Mouse (Mus musculus) thymus, postnatal 14 days (tissue): ENCODE measurements around the gene Clcn2.
"Not testable (repeated sequence)": the region's sequence is repeated elsewhere in the genome, so short reads cannot be mapped to it uniquely, and the experiment has no call there.

Experiments used
- DNase-seq: peaks from one replicate; pipeline ENCODE4 v3.0.0; 2021

The Clcn2 gene

DNA sequence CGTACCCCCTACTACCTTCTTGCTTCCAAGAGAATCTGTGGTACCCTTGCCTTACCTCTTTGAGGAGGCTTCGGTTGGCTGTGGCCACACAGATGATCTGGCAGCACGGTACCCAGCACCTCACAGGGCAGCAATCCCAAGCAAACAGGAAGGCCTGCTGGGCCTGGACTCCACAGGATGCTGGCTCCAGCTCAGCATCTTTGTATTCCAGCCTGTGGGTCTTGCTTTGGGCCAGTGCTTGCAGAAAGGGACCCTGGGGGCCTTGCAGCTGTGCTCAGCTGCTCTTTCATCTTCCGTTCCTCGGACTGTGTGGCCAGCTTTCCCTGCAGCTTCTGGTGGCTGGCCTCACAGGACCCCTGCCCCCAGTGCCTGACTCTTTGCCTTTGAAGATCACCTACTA lies 17.5 kb downstream of the Clcn2 start:
- no peak for DNase-seq

DNA sequence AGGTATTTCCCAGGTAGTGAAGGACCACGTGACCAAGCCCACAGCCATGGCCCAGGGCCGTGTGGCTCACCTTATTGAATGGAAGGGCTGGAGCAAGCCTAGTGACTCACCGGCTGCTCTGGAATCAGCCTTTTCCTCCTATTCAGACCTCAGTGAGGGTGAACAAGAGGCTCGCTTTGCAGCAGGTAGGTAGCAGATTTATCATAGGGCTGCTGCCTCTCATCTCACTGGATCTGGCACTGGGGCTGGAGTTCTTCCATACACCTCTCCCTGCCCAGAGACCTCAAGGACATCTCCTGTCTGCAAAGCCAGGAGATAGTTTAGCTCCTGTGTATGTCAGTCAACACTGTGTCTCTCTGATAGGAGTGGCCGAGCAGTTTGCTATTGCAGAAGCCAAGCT lies 18.3 kb downstream of the Clcn2 start:
- DNase-seq = no peak

DNA sequence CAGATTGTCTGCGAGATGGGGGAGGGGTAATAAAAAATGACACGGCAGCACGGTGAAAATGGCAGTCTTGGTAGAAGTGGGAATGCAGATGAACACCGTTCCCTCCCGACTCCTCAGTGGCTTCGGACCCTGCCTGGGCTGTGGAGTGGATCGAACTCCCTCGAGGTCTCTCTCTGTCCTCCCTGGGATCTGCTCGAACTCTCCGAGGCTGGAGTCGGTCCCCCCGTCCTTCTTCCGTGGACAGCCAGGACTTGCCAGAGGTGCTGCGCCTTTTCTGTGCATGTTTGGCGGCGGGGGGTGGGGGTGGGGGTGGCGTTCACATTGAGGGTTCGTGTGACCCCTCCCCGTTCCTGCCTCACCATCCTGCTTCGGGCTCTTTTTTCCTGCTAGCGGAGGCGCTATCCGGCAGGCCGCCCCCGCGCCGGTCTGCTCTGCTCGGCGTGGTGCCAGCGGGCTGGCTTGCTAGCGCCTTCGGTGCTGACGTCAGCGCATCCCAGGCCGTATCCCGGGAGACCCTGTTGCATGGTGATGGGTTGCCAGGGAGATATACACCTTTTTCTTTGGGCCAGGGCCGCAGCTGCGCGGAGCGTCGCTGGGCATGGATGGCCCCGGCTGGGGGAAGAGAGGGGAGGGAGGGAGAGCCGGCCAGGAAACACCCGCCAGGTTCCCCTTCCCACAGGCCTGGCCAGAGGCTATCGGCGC lies 21.8 kb downstream of the Clcn2 start:
- no peak for DNase-seq

DNA sequence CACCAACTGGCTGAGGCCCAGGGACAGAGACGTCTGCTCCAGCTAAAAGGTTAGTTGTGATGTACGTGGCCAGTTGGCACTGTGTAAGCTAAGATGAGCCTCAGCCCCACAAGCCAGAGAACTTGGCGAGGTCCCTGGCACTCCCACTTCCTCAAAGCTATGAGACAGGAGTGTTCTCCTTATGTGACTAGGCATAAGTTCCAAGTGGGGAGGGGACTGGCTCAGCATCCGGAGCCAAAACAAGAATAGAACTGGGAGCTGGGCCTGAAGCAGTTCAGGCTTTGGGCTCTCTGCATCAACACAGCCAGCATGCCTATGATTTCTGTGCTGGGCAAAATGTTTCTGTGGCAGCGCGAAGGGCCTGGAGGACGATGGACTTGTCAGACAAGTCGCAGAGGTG lies 22.8 kb downstream of the Clcn2 start:
- DNase-seq = no peak

DNA sequence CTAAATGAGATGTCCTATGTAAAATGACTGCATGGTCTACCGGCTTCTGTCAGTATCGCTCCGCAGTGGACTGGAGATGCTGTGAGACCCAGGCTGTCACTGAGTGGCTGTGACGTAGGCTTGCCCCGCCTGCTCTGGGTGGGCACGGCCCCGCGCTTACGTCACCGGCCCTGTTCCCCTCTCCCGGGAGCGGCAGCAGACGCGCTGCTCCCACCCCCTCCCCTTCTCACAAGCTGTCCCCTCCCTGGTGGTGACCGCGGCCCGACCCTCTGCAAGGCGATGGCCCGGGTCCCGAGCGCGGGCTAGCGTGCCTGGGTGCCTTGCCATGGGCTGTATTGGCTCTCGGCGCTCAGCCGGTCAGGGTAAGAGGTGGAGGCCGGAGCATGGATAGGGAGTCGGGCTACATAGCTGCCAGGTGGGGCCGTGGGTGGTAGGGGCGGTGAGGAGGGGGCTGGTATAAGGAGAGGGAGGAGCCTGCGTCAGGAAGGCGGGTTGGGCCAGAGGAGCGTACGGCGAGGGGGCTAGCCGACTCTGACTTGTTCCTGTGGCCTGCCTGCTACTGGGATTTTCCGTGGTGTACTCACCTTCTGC lies 24.3 kb downstream of the Clcn2 start, which contains the start of gene Fam131a:
Gene Fam131a, plus strand, starts transcription at position 131 of the 591 bp plus-strand sequence.
- peak; percentile 88 for DNase-seq

DNA sequence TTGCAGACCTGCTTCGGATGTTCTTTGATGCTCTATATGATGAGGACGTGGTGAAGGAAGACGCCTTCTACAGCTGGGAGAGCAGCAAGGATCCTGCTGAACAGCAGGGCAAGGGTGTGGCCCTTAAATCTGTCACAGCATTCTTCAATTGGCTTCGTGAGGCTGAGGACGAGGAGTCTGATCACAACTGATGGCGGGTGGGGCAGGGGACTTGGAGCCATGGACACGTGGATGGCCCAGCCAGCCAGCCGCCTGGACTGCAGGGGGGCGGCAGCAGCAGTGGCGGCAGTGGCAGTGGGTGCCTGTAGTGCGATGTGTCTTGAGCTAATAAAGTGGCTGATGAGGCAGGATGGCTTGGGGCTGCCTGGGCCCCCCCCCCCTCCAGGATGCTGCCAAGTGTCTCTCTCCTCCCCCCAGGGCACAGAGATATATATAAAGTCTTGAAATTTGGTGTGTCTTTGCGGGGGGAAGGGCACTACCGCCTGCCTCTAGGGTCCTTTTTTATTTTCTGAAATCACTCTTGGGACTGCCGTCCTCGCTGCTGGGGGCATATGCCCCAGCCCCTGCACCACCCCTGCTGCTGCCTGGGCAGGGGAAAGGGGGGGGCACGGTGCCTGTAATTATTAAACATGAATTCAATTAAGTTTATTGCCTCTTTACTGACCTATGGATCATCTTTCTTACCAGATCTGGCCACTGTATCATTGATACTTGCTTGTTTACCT lies 25.1 kb downstream of the Clcn2 start:
- DNase-seq = no peak

DNA sequence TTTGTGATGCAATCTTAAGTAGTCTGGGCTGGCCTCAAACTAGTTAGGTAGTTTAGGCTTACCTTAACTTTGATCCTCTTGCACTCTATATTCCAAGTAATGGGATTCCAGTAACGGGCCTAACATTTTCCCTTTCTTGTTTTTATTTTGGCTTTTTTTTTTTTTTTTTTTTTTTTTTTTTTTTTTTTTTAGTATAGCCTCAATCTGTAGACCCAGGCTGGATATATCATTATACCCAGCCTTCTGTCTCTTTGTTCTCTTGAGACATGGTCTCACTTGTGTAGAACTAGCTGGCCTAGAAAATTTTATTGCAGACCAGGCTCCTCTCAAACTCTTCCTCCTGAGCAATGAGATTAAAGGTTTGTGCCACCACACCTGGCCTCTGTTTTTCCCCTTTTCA lies 25.9 kb downstream of the Clcn2 start:
- no peak for DNase-seq

DNA sequence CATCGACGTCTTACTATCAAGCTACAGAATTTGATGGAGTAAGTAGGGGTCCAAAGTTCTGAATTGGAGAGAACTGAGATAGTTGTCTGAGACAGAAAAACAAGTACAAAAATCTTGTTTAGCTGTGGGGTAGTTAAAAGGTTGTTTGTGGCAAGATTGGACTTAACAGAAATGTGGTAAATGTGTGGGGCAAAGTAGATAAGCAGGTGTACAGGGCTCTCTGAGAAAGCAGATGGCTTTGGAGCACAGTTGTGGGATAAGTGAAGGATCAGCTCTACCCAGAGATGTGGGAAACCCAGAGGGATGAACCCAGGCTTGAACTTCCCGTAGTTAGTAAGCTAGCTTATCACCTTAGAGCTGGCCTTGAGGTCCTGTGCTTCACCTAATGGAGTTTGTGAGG lies 26.8 kb downstream of the Clcn2 start:
- DNase-seq = no peak

DNA sequence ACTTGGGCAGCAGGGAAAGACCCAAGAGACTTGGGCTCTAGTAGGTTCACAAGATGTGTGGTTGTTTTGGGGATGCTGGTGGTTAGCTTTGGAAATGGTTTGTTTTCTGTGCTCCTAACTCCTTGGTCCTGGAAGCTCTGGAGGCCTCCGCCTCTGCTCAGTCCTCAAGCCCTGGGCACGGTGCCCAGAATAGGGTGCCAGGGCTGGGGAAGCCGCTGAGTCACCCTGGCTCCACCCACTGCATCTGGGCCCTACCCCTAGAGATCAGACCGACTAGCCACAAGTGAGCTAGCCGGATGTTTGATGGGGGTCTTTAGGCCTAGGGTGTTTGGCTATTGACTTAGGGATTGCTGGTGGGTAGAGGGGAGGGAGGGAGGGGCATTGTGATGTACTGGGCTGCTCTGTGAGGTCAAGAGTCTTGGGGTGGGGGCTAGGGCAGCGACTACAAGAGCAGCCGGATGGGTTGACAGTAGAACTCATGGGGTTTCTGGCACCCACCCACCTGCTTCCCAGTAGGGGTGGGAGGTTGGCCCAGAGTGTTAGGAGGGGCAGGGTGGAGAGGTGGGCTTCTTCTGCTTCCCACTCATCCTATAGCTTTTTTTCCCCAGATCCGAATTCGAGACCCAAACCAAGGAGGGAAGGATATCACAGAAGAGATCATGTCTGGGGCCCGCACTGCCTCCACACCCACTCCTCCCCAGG lies 39.4 kb downstream of the Clcn2 start:
- DNase-seq = no peak

DNA sequence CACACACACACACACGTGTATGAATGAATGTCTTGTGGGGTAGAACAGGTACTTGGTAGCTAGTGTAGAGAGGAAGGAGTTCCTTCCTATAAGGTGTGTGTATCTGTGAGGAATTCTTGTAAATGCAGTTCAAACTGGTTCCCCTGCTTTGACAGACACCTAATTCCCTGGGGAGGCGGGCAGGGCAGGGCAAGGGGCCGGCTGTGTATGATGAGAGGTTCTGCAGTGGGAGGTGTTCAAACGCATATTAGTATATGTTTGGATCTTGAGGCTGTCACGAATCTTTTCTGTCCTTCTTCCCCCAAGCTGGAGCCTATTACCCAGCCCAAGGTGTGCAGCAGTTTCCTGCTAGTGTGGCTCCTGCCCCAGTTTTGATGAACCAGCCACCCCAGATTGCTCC lies 40.2 kb downstream of the Clcn2 start:
- DNase-seq = no peak

DNA sequence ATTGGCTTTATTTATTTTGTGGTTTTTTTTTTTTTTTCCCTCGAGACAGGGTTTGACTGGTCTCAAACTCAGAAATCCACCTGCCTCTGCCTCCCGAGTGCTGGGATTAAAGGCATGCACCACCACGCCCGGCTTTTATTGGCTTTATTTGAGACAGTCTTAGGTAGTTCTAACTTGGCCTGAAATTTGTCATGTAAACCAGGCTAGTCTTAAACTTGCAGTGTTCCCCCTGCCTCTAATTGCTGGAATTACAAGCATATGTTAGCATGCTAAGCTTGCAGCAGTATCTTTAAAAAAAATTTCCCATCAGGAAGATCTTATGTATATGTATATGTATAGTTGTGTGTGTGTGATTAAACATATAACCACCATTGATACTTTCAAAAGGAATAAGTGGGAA lies 40.8 kb downstream of the Clcn2 start:
- no peak for DNase-seq

DNA sequence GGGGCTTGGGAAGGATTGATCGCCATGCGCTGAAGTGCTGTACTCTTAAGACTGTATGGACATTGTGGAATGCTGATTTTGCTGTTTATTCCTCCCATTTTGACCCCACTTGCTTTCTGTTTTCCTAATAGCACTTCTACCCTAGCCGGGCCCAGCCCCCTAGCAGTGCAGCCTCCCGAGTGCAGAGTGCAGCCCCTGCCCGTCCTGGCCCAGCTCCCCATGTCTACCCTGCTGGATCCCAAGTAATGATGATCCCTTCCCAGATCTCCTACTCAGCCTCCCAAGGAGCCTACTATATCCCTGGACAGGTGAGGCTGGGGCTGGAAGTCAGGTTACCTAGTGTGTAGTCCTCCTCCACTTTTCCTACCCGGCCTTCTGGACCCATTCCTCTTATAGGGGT lies 42.3 kb downstream of the Clcn2 start:
- DNase-seq = no peak

DNA sequence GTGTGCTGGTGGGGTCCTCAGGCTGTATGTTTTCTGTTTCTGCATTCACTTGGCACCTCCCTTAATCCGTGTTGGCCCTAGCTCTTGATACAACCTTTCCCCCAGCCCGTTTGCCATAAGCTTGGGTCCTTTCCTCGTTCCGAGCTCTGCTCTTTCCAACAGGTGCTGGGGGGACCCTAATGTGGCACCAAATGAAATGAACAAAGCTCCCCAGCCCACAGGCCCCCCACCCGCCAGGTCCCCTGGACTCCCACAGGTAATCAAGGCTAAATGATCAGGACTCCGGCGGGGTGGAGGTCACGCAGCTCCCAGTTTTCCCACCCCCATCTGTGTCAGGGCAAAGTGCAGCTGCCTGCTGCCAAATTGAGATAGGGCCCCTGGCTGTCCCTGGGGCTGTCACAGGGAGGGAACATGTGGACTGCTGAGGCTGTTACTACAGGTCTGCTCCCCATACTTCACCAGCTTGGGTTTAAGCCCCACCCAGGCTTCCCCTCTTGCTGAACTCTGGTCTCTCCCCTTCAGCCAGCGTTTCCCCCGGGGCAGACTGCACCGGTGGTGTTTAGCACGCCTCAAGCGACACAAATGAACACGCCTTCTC lies 43.7 kb downstream of the Clcn2 start:
- DNase-seq = peak; percentile 47

DNA sequence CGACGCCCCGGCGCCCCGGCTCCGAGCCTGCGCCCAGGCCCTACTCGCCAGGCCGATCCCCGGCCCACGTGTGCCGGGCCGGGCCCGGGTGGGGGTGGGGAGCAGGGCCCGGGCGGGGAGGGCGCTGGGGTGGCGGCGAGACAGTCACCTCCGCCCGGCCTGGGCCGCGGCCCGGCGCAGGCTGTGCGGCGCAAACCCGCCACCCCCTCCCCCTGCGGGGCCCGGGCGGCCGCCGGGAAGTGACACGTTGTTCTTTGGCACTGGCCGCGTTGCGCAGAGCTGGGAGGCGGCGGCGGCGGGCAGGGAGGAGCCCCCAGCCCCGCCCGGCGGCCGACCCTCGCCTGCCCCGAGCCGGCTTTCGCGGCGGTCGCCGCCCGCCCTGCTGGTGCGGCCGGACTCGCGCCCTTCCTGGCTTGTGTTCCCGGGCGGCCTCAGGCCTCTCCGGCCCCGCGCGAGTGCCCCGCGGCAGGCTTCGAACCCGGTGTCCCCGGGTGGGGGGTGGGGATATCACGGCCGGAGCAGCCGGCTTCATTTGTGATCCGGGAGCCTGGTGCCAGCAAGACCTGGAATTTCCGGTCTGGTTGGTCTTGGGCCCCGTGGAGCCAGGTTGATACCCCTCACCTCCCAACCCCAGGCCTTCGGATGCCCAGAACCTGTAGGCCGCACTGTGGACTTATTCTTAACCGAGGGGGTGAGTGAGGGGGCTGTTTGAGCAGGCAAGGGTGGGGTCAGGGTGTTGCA lies 44.4 kb downstream of the Clcn2 start:
- DNase-seq = peak; percentile 76

DNA sequence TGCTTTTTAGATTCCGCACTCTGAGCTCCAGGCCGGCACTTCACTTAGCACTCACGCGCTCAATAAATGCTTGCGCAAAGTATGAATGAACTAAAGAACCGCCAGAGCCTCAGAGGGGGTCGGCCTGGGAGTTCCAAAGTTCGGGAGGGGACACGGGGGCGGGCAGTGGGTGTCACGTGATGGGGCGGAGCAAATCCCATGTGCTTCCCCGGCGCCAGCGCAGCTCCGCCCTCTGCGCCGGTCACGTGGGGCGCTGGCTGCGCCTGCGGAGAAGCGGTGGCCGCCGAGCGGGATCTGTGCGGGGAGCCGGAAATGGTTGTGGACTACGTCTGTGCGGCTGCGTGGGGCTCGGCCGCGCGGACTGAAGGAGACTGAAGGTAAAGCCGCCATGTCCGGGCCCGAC lies 45.0 kb downstream of the Clcn2 start:
- peak; percentile 96 for DNase-seq

DNA sequence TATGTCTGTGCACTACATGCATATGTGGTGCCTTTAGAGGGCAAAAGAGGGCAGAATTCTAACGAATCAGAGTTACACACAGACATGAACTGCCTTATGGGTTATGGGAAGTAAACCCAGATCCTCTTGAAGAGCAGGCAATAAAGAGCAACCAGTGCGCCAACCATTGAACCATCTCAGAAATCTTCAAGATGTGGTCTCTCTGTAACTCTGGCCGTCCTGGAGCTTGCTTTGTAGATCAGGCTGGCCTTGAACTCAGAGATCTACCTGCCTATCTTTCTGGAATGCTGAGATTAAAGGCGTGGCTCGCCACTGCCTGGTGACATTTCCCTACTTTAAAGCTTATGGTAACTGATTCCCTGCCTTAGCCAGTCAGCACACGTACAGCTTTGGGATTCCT lies 45.7 kb downstream of the Clcn2 start:
- DNase-seq = peak; percentile 11

DNA sequence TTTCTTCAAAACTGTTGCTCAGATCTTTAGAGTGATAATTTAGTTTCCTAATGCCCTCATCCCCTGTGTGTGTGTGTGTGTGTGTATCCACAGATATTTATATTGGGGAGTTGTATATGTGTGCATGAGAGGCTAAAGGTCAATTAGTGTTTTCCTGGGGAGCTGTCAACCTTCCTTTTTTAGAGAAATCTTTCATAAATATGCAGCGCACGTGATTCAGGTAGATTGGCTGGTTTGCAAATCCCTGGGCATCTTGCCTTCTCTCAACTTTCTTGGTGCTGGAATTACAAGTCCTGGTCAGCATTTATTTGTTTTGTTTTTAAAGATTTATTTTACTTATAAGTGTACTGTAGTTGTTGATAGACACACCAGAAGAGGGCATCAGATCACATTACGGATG lies 47.3 kb downstream of the Clcn2 start:
- DNase-seq = no peak

DNA sequence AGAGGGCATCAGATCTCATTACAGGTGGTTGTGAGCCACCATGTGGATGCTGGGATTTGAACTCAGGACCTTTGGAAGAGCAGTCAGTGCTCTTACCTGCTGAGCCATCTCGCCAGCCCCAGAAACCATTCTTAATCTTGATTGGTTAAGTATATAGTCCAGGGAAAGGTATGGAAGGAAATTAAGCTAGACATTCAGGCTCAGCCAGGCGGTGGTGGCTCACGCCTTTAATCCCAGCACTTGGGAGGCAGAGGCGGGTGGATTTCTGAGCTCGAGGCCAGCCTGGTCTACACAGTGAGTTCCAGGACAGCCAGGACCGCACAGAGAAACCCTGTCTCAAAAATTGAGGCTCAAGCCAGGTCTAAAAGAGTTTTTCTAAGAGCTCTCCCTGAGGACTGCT lies 49.5 kb downstream of the Clcn2 start, which contains the start of gene Eif4g1:
Gene Eif4g1, plus strand, starts transcription at position 301 of the 400 bp plus-strand sequence.
- DNase-seq = not testable (repeated sequence)

DNA sequence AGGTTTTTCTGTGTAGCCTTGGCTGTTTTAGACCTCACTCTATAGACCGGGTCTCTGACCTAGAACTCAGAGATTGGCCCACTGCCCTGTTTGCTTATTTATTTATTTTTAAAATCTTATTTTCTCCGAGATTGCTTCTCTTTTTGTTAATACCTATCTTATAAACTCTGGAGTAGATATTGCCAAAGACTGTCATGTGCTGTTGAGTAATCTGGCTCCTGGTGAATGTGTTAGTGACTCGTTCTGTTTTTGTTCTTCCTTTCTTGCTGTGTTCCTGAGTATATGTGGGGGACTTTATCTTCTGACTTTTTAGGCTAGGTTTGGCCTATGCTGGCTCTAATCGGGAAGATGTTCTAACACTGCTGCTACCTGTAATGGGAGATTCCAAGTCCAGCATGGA lies 59.9 kb downstream of the Clcn2 start:
- DNase-seq = no peak

DNA sequence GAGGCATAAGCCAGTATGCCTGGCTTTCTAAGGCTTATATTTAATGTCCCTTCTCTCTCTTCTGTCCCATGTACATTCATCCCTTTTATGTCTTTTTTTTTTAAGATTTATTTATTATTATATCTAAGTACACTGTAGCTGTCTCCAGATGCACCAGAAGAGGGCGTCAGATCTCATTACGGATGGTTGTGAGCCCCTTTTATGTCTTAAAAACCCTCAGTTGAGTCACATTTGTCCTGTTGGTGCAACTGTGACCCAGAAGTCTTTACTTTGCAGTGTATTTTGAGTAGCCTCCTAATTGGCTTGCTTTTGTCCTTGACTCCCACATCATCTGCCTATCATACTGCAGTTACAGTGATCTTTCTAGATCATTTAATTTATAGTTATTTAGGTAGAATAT lies 64.2 kb downstream of the Clcn2 start:
- DNase-seq = no peak
